Mouse (Mus musculus): Measurements from ENCODE around the gene Erf. TPM values are rescaled to one million over a fixed set of nuclear protein-coding genes. Genes with fewer than 3 reads are reported as not detected.

Erf gene
- total and polyA plus RNA-seq, 2 experiments: 7.4 to 27.0 TPM

- peak overlapping the region; percentile 23; the same call in 1 of the 2 replicates for H3K9ac ChIP-seq (ENCODE audit: low read depth, low read length)
- peaks cover 12% of the 10 kb centered on the region for H3K4me1 ChIP-seq (ENCODE audit: control insufficient read depth, insufficient read depth, low read length)
- H3K27me3 ChIP-seq (ENCODE audit: control insufficient read depth, insufficient read depth, low read length): no peaks in the 10 kb centered on the region
- H3K79me2 ChIP-seq (ENCODE audit: control insufficient read depth, insufficient read depth, low read length): peaks cover 41% of the 10 kb centered on the region; the same call in 1 of the 2 replicates
- H3K36me3 ChIP-seq (ENCODE audit: control insufficient read depth, insufficient read depth, low read length): peaks cover 4% of the 10 kb centered on the region; the same call in 1 of the 2 replicates
- no peak for DNase-seq (ENCODE audit: extremely low read depth, low read depth, low spot score)
- H3K4me3 ChIP-seq (ENCODE audit: insufficient read depth, low read depth, low read length): no peak overlapping the region
- H3K27ac ChIP-seq (replicated peaks; ENCODE audit: insufficient read depth, low read depth, low read length): no peak overlapping the region
- 40% methylated on average over 3 of the region's 3 CpGs for WGBS
- TF ChIP-seq POLR2A (IDR thresholded peaks at IDR 0.05; ENCODE audit: extremely low read depth, insufficient read depth, low read length) (no peak), CTCF (IDR thresholded peaks at IDR 0.05; ENCODE audit: low read depth, low read length) (no peak)
These were observed 3.1 kb downstream of the Erf start for GRCm38 (mm10) chr7:25247498-25247897.

DNA sequence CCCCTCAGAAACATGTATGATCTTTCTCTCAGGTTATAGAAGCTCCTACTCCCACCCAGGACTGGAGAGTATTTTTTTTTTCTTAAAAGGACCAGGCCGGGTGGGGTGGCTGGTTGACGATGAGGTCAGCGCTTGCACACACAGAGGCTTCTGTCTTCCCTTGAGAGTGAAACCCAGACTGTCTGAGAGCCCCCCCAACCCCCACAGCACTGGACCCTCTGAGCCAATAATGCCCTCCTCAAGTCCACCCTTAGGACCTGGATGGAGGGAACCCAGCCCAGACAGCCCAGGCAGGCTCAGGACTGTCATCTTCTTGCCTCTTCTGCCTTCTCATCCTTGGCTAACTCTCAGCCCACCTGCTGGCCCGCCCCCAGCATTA is 3.8 kb downstream of the Erf start:
- no peak for TF ChIP-seq CTCF (IDR thresholded peaks at IDR 0.05; ENCODE audit: low read depth, low read length)
- TF ChIP-seq POLR2A (IDR thresholded peaks at IDR 0.05; ENCODE audit: extremely low read depth, insufficient read depth, low read length): no peak
- DNase-seq (ENCODE audit: extremely low read depth, low read depth, low spot score): no peak
- peaks cover 12% of the 10 kb centered on the region for H3K4me1 ChIP-seq (ENCODE audit: control insufficient read depth, insufficient read depth, low read length)
- H3K4me3 ChIP-seq (ENCODE audit: insufficient read depth, low read depth, low read length): no peak overlapping the region
- peaks cover 41% of the 10 kb centered on the region; the same call in 1 of the 2 replicates for H3K79me2 ChIP-seq (ENCODE audit: control insufficient read depth, insufficient read depth, low read length)
- peak overlapping the region; percentile 25; the same call in 1 of the 2 replicates for H3K27ac ChIP-seq (replicated peaks; ENCODE audit: insufficient read depth, low read depth, low read length)
- peaks cover 4% of the 10 kb centered on the region; the same call in 1 of the 2 replicates for H3K36me3 ChIP-seq (ENCODE audit: control insufficient read depth, insufficient read depth, low read length)
- no peak overlapping the region for H3K9ac ChIP-seq (ENCODE audit: low read depth, low read length)
- H3K27me3 ChIP-seq (ENCODE audit: control insufficient read depth, insufficient read depth, low read length): no peaks in the 10 kb centered on the region
- 46% methylated on average over 4 of the region's 4 CpGs for WGBS

DNA sequence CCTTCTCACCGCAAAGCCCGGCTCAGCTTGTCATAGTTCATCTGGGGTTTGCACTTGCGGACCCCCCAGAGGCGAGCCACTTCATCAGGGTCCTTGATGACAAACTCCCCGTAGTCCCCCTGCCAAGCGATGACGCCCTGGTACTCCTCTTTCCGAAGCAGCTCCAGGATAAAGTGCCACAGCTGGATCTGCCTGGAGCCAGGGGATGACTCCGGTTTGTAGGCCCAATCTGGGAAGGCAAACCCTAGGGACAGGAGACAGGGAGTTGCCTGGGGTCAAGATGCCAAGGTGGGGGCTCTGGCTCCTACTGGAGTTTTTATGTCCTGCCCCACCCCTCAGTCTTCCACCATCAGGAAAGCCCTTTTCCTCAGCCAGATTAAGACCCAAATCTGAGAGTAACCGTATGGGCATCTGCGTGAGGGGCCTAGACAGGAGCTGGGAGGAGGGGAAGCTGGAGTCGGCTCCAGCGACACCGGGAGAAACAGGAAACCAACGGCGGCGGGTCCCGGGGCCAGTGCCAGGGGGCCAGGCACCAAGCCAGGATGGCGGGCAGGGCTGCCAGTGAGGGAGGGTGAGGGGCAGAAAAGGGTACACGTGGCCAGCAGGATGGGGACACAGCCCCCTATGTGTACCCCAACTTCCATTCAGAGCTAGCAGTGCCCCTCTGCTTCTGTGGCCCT is 4.3 kb downstream of the Erf start:
- DNase-seq (ENCODE audit: extremely low read depth, low read depth, low spot score): no peak
- Histone ChIP-seq H3K79me2 (ENCODE audit: control insufficient read depth, insufficient read depth, low read length) (peaks cover 41% of the 10 kb centered on the region; the same call in 1 of the 2 replicates), H3K27ac (replicated peaks; ENCODE audit: insufficient read depth, low read depth, low read length) (peak overlapping the region; percentile 25; the same call in 1 of the 2 replicates), H3K4me3 (ENCODE audit: insufficient read depth, low read depth, low read length) (no peak overlapping the region), H3K9ac (ENCODE audit: low read depth, low read length) (no peak overlapping the region), H3K27me3 (ENCODE audit: control insufficient read depth, insufficient read depth, low read length) (no peaks in the 10 kb centered on the region), H3K36me3 (ENCODE audit: control insufficient read depth, insufficient read depth, low read length) (peaks cover 4% of the 10 kb centered on the region; the same call in 1 of the 2 replicates), H3K4me1 (ENCODE audit: control insufficient read depth, insufficient read depth, low read length) (peaks cover 12% of the 10 kb centered on the region)
- 45% methylated on average over 20 of the region's 20 CpGs for WGBS
- TF ChIP-seq CTCF (IDR thresholded peaks at IDR 0.05; ENCODE audit: low read depth, low read length): no peak
- no peak for TF ChIP-seq POLR2A (IDR thresholded peaks at IDR 0.05; ENCODE audit: extremely low read depth, insufficient read depth, low read length)

DNA sequence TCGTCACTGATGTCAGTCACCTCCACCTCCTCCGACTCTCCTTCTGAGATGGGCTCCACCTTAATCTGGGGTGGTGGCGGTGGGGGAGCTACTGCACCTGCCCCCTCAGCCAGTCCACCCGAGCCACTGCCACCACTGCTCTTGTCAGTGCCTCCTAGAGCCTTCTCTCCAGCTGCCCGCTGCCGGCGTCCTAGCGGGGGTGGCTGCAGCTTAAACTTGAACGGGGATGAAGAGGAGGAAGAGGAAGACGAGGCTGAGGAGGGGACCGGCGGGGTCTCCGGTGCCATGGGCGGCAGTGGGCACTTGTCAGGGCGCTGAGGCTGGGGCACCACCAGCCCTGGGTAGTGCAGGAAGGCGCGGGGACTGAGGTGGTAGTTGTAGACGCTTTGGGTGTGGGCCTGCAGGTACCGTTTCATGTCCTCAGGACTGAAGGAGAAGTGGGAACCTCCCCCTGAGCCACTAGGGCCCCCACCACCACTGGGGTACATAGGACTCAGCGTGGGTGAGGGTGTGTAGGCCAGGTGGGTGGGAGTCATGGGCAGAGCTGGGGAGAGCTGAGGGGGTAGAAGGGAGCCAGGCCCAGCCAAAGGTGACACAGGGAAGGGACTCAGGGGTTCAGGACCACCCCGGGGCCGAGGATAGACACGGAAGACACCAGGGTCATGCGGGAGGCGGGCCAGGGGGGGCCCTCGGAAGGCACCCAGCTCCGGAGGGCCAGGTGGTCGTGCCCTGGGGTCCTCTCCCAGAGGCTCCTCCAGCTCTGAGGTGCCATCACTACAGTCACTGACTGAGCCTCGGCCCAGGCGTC is 5.8 kb downstream of the Erf start:
- WGBS: 92% methylated on average over 30 of the region's 30 CpGs
- H3K79me2 ChIP-seq (ENCODE audit: control insufficient read depth, insufficient read depth, low read length): peaks cover 33% of the 10 kb centered on the region; the same call in 1 of the 2 replicates
- peaks cover 12% of the 10 kb centered on the region for H3K4me1 ChIP-seq (ENCODE audit: control insufficient read depth, insufficient read depth, low read length)
- TF ChIP-seq CTCF (IDR thresholded peaks at IDR 0.05; ENCODE audit: low read depth, low read length) (no peak), POLR2A (IDR thresholded peaks at IDR 0.05; ENCODE audit: extremely low read depth, insufficient read depth, low read length) (no peak)
- no peaks in the 10 kb centered on the region for H3K27me3 ChIP-seq (ENCODE audit: control insufficient read depth, insufficient read depth, low read length)
- DNase-seq (ENCODE audit: extremely low read depth, low read depth, low spot score): no peak
- H3K4me3 ChIP-seq (ENCODE audit: insufficient read depth, low read depth, low read length): no peak overlapping the region
- H3K27ac ChIP-seq (replicated peaks; ENCODE audit: insufficient read depth, low read depth, low read length): no peak overlapping the region
- H3K9ac ChIP-seq (ENCODE audit: low read depth, low read length): no peak overlapping the region
- H3K36me3 ChIP-seq (ENCODE audit: control insufficient read depth, insufficient read depth, low read length): peaks cover 4% of the 10 kb centered on the region; the same call in 1 of the 2 replicates

DNA sequence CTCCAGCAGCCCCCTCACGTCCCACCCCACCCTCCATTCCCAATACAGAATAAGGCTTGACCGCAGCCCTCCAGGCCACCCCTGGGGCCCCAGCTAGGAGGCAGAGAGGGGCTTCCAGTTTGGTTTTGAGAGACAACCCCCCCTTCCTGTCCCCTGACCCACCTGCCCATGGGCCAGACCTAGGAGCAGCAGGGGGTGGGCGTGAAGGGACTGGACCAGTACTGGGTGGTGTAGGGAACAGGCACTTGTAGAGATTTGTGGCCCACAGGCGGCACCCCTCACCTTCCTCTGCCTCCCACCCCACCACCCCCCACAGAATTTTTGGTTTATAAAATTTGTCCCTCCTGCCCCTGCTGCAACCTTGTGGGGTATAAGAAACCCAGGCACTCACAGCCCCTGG is 7.2 kb downstream of the Erf start:
- H3K36me3 ChIP-seq (ENCODE audit: control insufficient read depth, insufficient read depth, low read length): peaks cover 4% of the 10 kb centered on the region; the same call in 1 of the 2 replicates
- H3K27me3 ChIP-seq (ENCODE audit: control insufficient read depth, insufficient read depth, low read length): no peaks in the 10 kb centered on the region
- H3K27ac ChIP-seq (replicated peaks; ENCODE audit: insufficient read depth, low read depth, low read length): no peak overlapping the region
- H3K4me3 ChIP-seq (ENCODE audit: insufficient read depth, low read depth, low read length): no peak overlapping the region
- H3K9ac ChIP-seq (ENCODE audit: low read depth, low read length): no peak overlapping the region
- 98% methylated on average over 4 of the region's 4 CpGs for WGBS
- H3K4me1 ChIP-seq (ENCODE audit: control insufficient read depth, insufficient read depth, low read length): peaks cover 10% of the 10 kb centered on the region
- DNase-seq (ENCODE audit: extremely low read depth, low read depth, low spot score): no peak
- no peak for TF ChIP-seq CTCF (IDR thresholded peaks at IDR 0.05; ENCODE audit: low read depth, low read length)
- TF ChIP-seq POLR2A (IDR thresholded peaks at IDR 0.05; ENCODE audit: extremely low read depth, insufficient read depth, low read length): no peak
- H3K79me2 ChIP-seq (ENCODE audit: control insufficient read depth, insufficient read depth, low read length): peaks cover 24% of the 10 kb centered on the region; the same call in 1 of the 2 replicates

All from liver, adult 2 months (tissue).